Mouse (Mus musculus): ENCODE measurements around the gene Ikzf1.

DNA sequence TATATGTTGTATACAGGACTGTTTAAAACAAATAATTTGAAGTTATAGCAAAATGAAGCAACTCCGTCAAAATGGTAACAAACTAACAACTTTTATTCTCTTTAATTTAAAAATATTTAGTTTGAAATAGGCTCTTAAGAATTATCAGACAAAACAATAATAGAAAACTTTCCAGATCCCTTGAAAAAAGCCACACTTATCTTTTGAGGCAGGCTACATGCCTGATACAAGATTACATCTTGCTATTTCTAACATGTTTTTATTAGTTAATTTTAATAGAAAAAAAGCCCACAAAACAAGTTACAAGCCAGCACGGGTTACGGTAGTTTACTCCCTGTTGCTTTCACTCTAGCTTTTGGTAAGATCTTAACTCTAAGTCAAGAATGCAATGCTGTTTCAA, 115.5 kb downstream of the Ikzf1 start:
- no peak for TF ChIP-seq TAL1 (IDR thresholded peaks at IDR 0.05; ENCODE audit: low read length)
- no peak for TF ChIP-seq GATA1 (IDR thresholded peaks at IDR 0.05; ENCODE audit: low read length)

All from erythroblast, embryonic 14.5 days (primary cell).